In genomic region chr1:160287058-160287645, GRCm38 (mm10) we compare ENCODE assay signal across 15 mouse cellular contexts.
DNase-seq lines count a peak whose midpoint lies in the region; ATAC-seq and TF ChIP-seq lines count a peak whose summit lies in the region.
"Had no signal": no experiment of that assay in that cellular context is flagged by ENCODE, and none has a peak within 500 bp of the region (broad histone marks: within the 10 kb centered on the region; RNA-seq: fewer than 3 reads in every experiment).

No protein-coding gene starts in this region.

- peak overlapping the region; percentile 9 for H3K4me2 ChIP-seq in forebrain, embryonic 16.5 days (ENCODE audit: low read length)
- H3K4me2 ChIP-seq: heart, embryonic 11.5 days; limb, embryonic 12.5 days had no signal

- ATAC-seq in G1E (ENCODE audit: extremely low read depth, insufficient number of reproducible peaks, low FRiP score, poor library complexity, severe bottlenecking), result peak; percentile 28; the same call in 1 of the 2 replicates
- ATAC-seq in forebrain, embryonic 16.5 days, result peak; percentile 83
- ATAC-seq in megakaryocyte progenitor cell, adult 5-6 weeks (replicated peaks; ENCODE audit: poor library complexity), result 0 out of 2 replicates have a peak, but pooled peaks have one; percentile 2

- peak; percentile 49 for DNase-seq in cerebellum, adult 8-10 months
- DNase-seq in cerebellum, adult 9-10 months, result no peak
- no peak for DNase-seq in G1E (ENCODE audit: low spot score)
- no peak for DNase-seq in embryonic facial prominence, embryonic 10.5 days (ENCODE audit: low spot score)
- DNase-seq in layer of hippocampus, postnatal 36 days, result no peak
- DNase-seq in spleen, adult 12 weeks (ENCODE audit: low spot score), result no peak
- DNase-seq: gastrocnemius, adult 2 months; lung, postnatal 36 days; thymus, postnatal 14 days had no signal

- whole genome bisulfite sequencing in forebrain, embryonic 16.5 days, result 45% methylated on average over 5 of the region's 5 CpGs
- 75% methylated on average over 5 of the region's 5 CpGs for WGBS in embryonic facial prominence, embryonic 10.5 days

- peaks cover 21% of the 10 kb centered on the region for H3K4me1 ChIP-seq in G1E (ENCODE audit: insufficient read depth, low read depth, low read length)
- H3K4me1 ChIP-seq in forebrain, embryonic 16.5 days (replicated peaks; ENCODE audit: control insufficient read depth, insufficient read depth, low read length), result peaks cover 20% of the 10 kb centered on the region
- peaks cover 8% of the 10 kb centered on the region; the same call in 1 of the 2 replicates for H3K4me1 ChIP-seq in embryonic facial prominence, embryonic 10.5 days
- H3K4me1 ChIP-seq: limb, embryonic 12.5 days had no signal

- H3K27ac ChIP-seq in forebrain, embryonic 16.5 days (ENCODE audit: low read length), result peak overlapping the region; percentile 89
- H3K27ac ChIP-seq in embryonic facial prominence, embryonic 10.5 days (replicated peaks), result no peak overlapping the region
- H3K27ac ChIP-seq: gastrocnemius, adult 2 months; kidney, postnatal 0 days; limb, embryonic 12.5 days had no signal

- peaks cover 11% of the 10 kb centered on the region for H3K36me3 ChIP-seq in G1E (replicated peaks)
- H3K36me3 ChIP-seq in forebrain, embryonic 16.5 days (ENCODE audit: control insufficient read depth, insufficient read depth), result no peaks in the 10 kb centered on the region
- no peaks in the 10 kb centered on the region for H3K36me3 ChIP-seq in embryonic facial prominence, embryonic 10.5 days (replicated peaks)
- H3K36me3 ChIP-seq: limb, embryonic 12.5 days had no signal

- no peak overlapping the region for H3K4me3 ChIP-seq in G1E (ENCODE audit: low read depth, low read length)
- no peak overlapping the region for H3K4me3 ChIP-seq in forebrain, embryonic 16.5 days (replicated peaks; ENCODE audit: low read length)
- H3K4me3 ChIP-seq in embryonic facial prominence, embryonic 10.5 days, result no peak overlapping the region
- H3K4me3 ChIP-seq: gastrocnemius, adult 2 months; limb, embryonic 12.5 days; myocyte had no signal

- H3K9me3 ChIP-seq in G1E (replicated peaks), result no peaks in the 10 kb centered on the region
- H3K9me3 ChIP-seq in forebrain, embryonic 16.5 days (ENCODE audit: control insufficient read depth, low read length), result no peaks in the 10 kb centered on the region
- no peaks in the 10 kb centered on the region for H3K9me3 ChIP-seq in embryonic facial prominence, embryonic 10.5 days
- H3K9me3 ChIP-seq: limb, embryonic 12.5 days had no signal

- H3K27me3 ChIP-seq in G1E (ENCODE audit: insufficient read depth, low read length), result no peaks in the 10 kb centered on the region
- H3K27me3 ChIP-seq in forebrain, embryonic 16.5 days (replicated peaks; ENCODE audit: control insufficient read depth, insufficient read depth, low read length), result no peaks in the 10 kb centered on the region
- no peaks in the 10 kb centered on the region for H3K27me3 ChIP-seq in embryonic facial prominence, embryonic 10.5 days (replicated peaks; ENCODE audit: low read depth, poor library complexity, severe bottlenecking)
- H3K27me3 ChIP-seq: limb, embryonic 12.5 days had no signal

- H3K9ac ChIP-seq in forebrain, embryonic 16.5 days (replicated peaks; ENCODE audit: low read depth, low read length), result 0 out of 2 replicates have a peak overlapping the region, but pooled peaks have one; percentile 2
- H3K9ac ChIP-seq: limb, embryonic 12.5 days had no signal

- TF ChIP-seq CTCF in G1E (IDR thresholded peaks at IDR 0.05; ENCODE audit: low read depth, low read length), result no peak

Comparison
In these comparisons a context has a peak if more than half of its experiments do, and no peak if none do; other contexts are left out.
1. ATAC-seq: peak in every context shown above with its lines; median percentile 83 in forebrain, embryonic 16.5 days; 28 in G1E; 2 in megakaryocyte progenitor cell, adult 5-6 weeks.